Mouse (Mus musculus): ENCODE results near the gene Fras1. TPM values are rescaled to one million over a fixed set of nuclear protein-coding genes. Genes with fewer than 3 reads are reported as not detected.

The Fras1 gene
- polyA plus RNA-seq, 1 experiment: 0.08 TPM

- H3K36me3 ChIP-seq (ENCODE audit: control insufficient read depth): no peaks in the 10 kb centered on the region
- H3K4me1 ChIP-seq (ENCODE audit: control insufficient read depth): no peaks in the 10 kb centered on the region
- H3K27me3 ChIP-seq (ENCODE audit: control insufficient read depth): no peaks in the 10 kb centered on the region
- no peaks in the 10 kb centered on the region for H3K9me3 ChIP-seq (ENCODE audit: control insufficient read depth, low read length)
- no peak for TF ChIP-seq TAL1 (IDR thresholded peaks at IDR 0.05; ENCODE audit: low read length)
- TF ChIP-seq GATA1 (IDR thresholded peaks at IDR 0.05; ENCODE audit: low read length): no peak
- no peak overlapping the region for H3K4me3 ChIP-seq (replicated peaks)
These were observed 325.2 kb downstream of the Fras1 start for GRCm38 (mm10) chr5:96698972-96699371.

GRCm38 (mm10) chr5:96702706-96703625 is 329.2 kb downstream of the Fras1 start:
- H3K27me3 ChIP-seq (ENCODE audit: control insufficient read depth): no peaks in the 10 kb centered on the region
- TF ChIP-seq TAL1 (IDR thresholded peaks at IDR 0.05; ENCODE audit: low read length) (no peak), GATA1 (IDR thresholded peaks at IDR 0.05; ENCODE audit: low read length) (no peak)
- no peaks in the 10 kb centered on the region for H3K4me1 ChIP-seq (ENCODE audit: control insufficient read depth)
- no peaks in the 10 kb centered on the region for H3K36me3 ChIP-seq (ENCODE audit: control insufficient read depth)
- no peak overlapping the region for H3K4me3 ChIP-seq (replicated peaks)
- no peaks in the 10 kb centered on the region for H3K9me3 ChIP-seq (ENCODE audit: control insufficient read depth, low read length)

- no peaks in the 10 kb centered on the region for H3K4me1 ChIP-seq (ENCODE audit: control insufficient read depth)
- no peak for TF ChIP-seq TAL1 (IDR thresholded peaks at IDR 0.05; ENCODE audit: low read length)
- TF ChIP-seq GATA1 (IDR thresholded peaks at IDR 0.05; ENCODE audit: low read length): no peak
- no peak overlapping the region for H3K4me3 ChIP-seq (replicated peaks)
- H3K27me3 ChIP-seq (ENCODE audit: control insufficient read depth): no peaks in the 10 kb centered on the region
- H3K9me3 ChIP-seq (ENCODE audit: control insufficient read depth, low read length): no peaks in the 10 kb centered on the region
- no peaks in the 10 kb centered on the region for H3K36me3 ChIP-seq (ENCODE audit: control insufficient read depth)
These were observed 334.8 kb downstream of the Fras1 start for GRCm38 (mm10) chr5:96708515-96708914.

GRCm38 (mm10) chr5:96712089-96712684 is 338.4 kb downstream of the Fras1 start:
- Histone ChIP-seq H3K27me3 (ENCODE audit: control insufficient read depth) (no peaks in the 10 kb centered on the region), H3K36me3 (ENCODE audit: control insufficient read depth) (no peaks in the 10 kb centered on the region), H3K4me3 (replicated peaks) (no peak overlapping the region), H3K9me3 (ENCODE audit: control insufficient read depth, low read length) (no peaks in the 10 kb centered on the region), H3K4me1 (ENCODE audit: control insufficient read depth) (no peaks in the 10 kb centered on the region)
- TF ChIP-seq GATA1 (IDR thresholded peaks at IDR 0.05; ENCODE audit: low read length) (no peak), TAL1 (IDR thresholded peaks at IDR 0.05; ENCODE audit: low read length) (no peak)

GRCm38 (mm10) chr5:96712799-96713198 is 339.0 kb downstream of the Fras1 start:
- no peaks in the 10 kb centered on the region for H3K4me1 ChIP-seq (ENCODE audit: control insufficient read depth)
- no peak overlapping the region for H3K4me3 ChIP-seq (replicated peaks)
- no peak for TF ChIP-seq TAL1 (IDR thresholded peaks at IDR 0.05; ENCODE audit: low read length)
- no peak for TF ChIP-seq GATA1 (IDR thresholded peaks at IDR 0.05; ENCODE audit: low read length)
- H3K36me3 ChIP-seq (ENCODE audit: control insufficient read depth): no peaks in the 10 kb centered on the region
- no peaks in the 10 kb centered on the region for H3K27me3 ChIP-seq (ENCODE audit: control insufficient read depth)
- H3K9me3 ChIP-seq (ENCODE audit: control insufficient read depth, low read length): no peaks in the 10 kb centered on the region

GRCm38 (mm10) chr5:96716273-96717034 is 342.7 kb downstream of the Fras1 start:
- H3K9me3 ChIP-seq (ENCODE audit: control insufficient read depth, low read length): no peaks in the 10 kb centered on the region
- H3K4me3 ChIP-seq (replicated peaks): no peak overlapping the region
- H3K36me3 ChIP-seq (ENCODE audit: control insufficient read depth): no peaks in the 10 kb centered on the region
- H3K27me3 ChIP-seq (ENCODE audit: control insufficient read depth): no peaks in the 10 kb centered on the region
- TF ChIP-seq TAL1 (IDR thresholded peaks at IDR 0.05; ENCODE audit: low read length): no peak
- TF ChIP-seq GATA1 (IDR thresholded peaks at IDR 0.05; ENCODE audit: low read length): no peak
- H3K4me1 ChIP-seq (ENCODE audit: control insufficient read depth): no peaks in the 10 kb centered on the region

- Histone ChIP-seq H3K27me3 (ENCODE audit: control insufficient read depth) (no peaks in the 10 kb centered on the region), H3K4me1 (ENCODE audit: control insufficient read depth) (no peaks in the 10 kb centered on the region), H3K4me3 (replicated peaks) (no peak overlapping the region), H3K36me3 (ENCODE audit: control insufficient read depth) (no peaks in the 10 kb centered on the region), H3K9me3 (ENCODE audit: control insufficient read depth, low read length) (no peaks in the 10 kb centered on the region)
- TF ChIP-seq TAL1 (IDR thresholded peaks at IDR 0.05; ENCODE audit: low read length) (no peak), GATA1 (IDR thresholded peaks at IDR 0.05; ENCODE audit: low read length) (no peak)
These were observed 343.9 kb downstream of the Fras1 start for GRCm38 (mm10) chr5:96717690-96718089.

GRCm38 (mm10) chr5:96718601-96719000 is 344.8 kb downstream of the Fras1 start:
- no peak for TF ChIP-seq TAL1 (IDR thresholded peaks at IDR 0.05; ENCODE audit: low read length)
- TF ChIP-seq GATA1 (IDR thresholded peaks at IDR 0.05; ENCODE audit: low read length): no peak
- Histone ChIP-seq H3K4me1 (ENCODE audit: control insufficient read depth) (no peaks in the 10 kb centered on the region), H3K4me3 (replicated peaks) (no peak overlapping the region), H3K9me3 (ENCODE audit: control insufficient read depth, low read length) (no peaks in the 10 kb centered on the region), H3K27me3 (ENCODE audit: control insufficient read depth) (no peaks in the 10 kb centered on the region), H3K36me3 (ENCODE audit: control insufficient read depth) (no peaks in the 10 kb centered on the region)

GRCm38 (mm10) chr5:96719221-96719620 is 345.5 kb downstream of the Fras1 start:
- H3K27me3 ChIP-seq (ENCODE audit: control insufficient read depth): no peaks in the 10 kb centered on the region
- no peak overlapping the region for H3K4me3 ChIP-seq (replicated peaks)
- TF ChIP-seq GATA1 (IDR thresholded peaks at IDR 0.05; ENCODE audit: low read length) (no peak), TAL1 (IDR thresholded peaks at IDR 0.05; ENCODE audit: low read length) (no peak)
- H3K4me1 ChIP-seq (ENCODE audit: control insufficient read depth): no peaks in the 10 kb centered on the region
- no peaks in the 10 kb centered on the region for H3K36me3 ChIP-seq (ENCODE audit: control insufficient read depth)
- H3K9me3 ChIP-seq (ENCODE audit: control insufficient read depth, low read length): no peaks in the 10 kb centered on the region

Measured in erythroblast, embryonic 14.5 days (primary cell).